Mouse (Mus musculus) spleen, adult 2 months (tissue): ENCODE results near the gene Gpatch3.

ENCODE experiments used
- CTCF ChIP-seq: fragments of 200-500 bp; IDR thresholded peaks from 2 replicates; pipeline ENCODE4 v1.5.1; 2011; ENCODE audit warnings: mild to moderate bottlenecking, inconsistent platforms; ENCODE audit not compliant: insufficient read depth, insufficient read length, insufficient replicate concordance; ENCODE audit errors: extremely low read depth
- POLR2A ChIP-seq: fragments of 200-500 bp; IDR thresholded peaks from 2 replicates; pipeline ENCODE4 v1.6.1; 2011; ENCODE audit warnings: low read depth, low read length, inconsistent platforms

DNA sequence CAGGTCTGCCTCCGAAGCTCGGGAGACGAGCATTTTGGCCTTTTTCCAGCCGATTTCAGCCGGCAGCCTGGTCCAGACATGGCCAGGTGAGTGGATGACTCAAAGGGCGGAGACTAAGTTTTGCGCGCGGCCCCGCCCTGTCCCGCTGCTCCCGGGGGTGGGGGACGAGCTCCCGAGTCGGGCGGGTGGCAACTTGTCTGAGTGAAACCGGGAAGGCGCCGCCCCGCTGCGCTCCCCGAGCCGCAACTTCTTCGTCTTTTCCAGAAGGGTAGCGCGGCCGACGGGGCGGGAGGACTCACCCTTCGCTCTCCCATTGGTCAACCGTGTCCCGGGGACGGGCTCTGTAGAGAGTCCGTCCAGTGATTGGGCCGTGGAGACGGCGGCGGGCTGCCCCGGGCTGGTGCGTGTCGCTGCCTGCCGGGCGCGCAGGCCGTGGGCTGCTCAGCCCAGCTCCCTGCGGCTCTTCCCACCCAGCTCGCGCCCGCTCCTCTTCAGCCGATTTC is 25.1 kb downstream of the Gpatch3 start:
- peak; percentile 22 for TF ChIP-seq POLR2A
- TF ChIP-seq CTCF: no peak
